Mouse (Mus musculus): Measurements from ENCODE around the gene Gm5134. TPM values are rescaled to one million over a fixed set of nuclear protein-coding genes. Genes with fewer than 3 reads are reported as not detected.

Gm5134 gene
- polyA plus RNA-seq, 1 experiment: 0.10 TPM

DNA sequence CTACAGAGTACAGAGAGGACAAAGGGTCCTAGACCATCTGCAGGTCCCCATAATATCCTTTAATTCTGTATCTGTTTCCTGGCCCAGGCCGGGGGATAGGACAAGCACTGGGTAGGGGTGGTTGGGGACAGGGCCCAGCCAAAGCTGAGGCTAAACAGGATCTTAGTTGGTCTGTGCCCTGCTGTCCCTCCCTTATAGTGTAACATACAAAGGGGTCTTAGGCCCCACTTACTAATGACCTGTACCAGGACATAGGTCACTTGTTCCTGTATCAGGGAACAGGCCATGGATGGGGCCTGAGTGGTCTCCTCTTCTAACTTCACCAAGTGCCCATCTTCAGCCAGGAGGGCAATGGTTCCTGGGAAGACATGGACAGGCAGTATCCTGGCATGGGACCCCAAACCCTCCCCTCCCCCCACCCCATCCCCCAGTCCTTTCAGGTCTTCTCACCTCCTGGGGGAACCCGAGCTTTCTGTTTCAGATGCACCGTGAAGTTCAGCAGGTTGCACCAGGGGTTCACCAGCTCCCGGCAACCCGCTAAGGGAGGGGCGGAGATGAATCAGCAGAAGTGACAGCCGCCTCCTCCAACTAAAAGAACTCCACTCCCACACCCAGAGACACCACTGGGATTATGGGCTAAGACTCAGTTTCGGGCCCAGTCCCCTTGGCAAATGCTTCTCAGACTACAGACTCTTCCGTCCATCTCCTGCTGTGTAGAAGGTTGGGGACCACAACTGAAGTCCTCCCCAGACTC, 14.7 kb upstream of the Gm5134 start:
- DNase-seq (ENCODE audit: low spot score): no peak

DNA sequence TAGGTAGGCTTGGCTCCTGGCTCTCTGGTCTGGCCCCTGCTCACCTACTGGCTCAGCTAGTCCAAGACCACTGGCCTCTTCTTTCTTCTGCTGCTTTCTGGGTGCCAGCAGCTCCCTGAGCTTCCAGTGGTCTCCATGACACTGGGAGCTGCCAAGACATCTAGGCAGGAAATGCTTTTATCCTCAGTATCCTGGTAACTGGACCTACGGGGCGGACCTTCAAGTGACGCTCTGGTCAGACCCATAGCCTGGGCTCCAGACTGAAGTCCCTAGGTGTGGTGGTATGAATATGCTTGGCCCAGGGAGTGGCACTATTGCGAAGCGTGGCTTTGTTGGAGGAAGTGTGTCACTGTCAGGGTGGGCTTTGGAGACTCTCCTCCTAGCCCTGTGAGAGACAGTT, 13.8 kb upstream of the Gm5134 start, which contains the start of gene Gm867:
Gene Gm867, minus strand, starts transcription at position 153 of the 400 bp plus-strand sequence.
- DNase-seq (ENCODE audit: low spot score): no peak

DNA sequence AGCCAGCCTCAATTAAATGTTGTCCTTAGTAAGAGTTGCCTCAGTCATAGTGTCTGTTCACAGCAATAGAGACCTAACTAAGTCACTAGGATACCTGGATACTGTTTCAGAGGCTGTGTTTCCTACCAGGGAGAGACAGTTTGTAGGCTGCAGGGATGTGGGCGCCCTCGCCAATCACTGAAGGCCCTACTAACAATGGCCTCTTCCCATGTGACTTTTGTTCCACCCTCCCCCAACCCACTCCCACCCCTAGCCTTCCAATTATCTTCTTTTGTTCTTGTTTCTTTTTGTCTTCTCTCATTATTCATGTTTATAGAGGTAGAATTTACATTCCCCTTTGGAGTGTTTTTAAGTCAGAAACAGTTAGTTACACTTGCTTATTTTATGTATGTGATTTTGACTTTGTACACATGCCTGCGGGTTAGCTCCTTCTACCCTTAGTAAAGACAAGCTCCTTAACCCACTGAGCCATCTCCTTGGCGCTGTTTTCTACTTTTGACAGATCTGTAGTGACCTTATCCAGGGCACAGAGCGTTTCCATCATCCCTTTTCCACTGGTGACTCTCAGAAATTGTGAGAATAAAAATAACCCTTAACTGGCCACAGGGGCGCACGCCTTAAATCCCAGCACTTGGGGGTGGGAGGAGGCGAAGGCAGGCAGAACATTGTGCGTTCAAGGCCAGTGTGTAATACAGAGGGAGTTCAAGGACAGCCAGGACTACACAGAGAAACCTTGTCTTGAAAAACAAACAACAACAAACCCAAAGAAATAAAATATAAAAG, 13.1 kb upstream of the Gm5134 start:
- DNase-seq (ENCODE audit: low spot score): no peak

DNA sequence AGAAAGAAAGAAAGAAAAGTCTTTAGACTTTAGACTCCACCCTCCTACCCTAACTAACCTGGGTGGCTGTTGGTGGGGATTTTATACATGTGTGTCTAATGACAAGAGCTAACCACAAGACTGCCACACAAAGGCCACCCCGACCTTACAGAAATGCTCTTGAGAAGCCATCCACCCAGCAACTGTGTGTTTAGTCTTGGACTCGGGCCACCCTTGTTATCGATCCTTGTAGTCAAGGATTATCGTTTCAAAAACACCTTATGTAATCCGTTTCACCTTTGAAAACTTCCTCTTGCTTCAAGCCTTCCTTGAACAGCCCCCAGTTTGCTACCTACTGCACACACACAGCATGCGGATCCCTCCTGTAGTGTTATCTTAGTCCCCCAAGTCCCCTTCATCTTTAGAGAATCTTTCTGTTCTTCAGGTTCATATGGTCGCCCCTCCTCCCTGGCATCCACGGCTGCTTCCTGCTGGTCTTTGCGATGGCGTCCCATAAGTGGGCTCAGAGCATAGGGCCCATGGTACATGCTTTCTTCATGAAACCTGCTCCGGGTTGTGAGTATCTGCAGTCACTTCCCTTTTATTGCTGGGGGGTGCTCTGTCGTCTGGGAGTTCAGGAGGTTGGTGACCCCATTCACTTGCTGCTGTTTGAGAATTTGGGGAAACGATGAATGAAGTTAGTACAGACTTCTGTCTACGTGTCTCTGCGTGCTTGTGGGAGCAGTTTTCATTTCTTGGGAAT, 11.4 kb upstream of the Gm5134 start, which contains the start of gene Vpreb3:
Gene Vpreb3, plus strand, starts transcription at position 322 of the 742 bp plus-strand sequence.
- DNase-seq (ENCODE audit: low spot score): no peak

DNA sequence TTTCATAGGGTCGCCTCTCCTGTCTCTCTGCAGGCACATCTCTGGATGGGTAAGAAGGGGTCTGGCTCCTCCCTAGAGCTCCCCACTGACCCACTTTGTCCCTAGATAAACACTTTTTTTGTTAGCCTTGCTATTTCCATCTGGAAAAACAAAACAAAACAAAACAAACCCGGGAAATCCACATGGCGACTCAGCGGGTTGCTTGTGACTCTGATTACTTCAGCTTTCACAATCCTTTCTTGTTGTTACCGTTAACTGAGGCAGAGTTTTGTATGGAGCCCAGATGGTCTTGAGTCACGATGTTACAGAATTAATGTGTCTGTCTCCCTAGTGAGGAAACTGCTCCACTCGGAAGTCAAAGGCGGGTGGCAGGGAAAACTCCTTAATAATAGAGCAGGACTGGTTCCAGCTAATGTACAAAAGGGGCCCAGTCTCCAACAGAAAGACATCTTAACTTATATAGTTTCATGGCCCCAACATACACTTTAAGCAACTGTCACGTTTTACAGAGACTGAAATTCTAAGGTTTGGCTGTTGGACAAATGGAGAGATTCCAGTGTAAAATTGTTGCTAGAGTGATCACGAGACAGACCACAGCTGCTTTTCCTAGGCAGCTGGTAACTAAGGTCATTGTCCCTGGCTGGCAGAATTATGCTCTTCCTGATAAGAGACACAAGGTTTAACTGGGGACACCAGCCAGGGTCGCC, 10.1 kb upstream of the Gm5134 start:
- no peak for DNase-seq (ENCODE audit: low spot score)

DNA sequence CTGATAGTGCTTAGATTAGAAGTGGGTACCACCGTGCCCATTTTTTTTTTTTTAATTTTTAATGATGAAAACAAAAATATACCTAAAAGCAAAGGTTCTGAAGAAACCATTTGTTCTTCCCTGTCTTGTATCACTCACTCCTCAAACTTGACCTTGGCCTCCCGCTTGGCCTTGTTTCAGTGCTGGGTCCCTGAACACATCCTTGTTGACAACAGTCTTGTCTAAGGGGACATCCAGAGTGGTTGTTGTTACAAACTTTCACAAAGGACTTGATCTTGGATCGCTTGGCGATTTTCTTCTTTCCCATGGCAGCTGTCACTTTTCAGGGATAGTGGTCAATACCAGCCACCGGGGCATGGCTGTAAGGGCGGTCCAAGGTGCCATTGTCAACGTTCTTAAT, 9.1 kb upstream of the Gm5134 start:
- DNase-seq (ENCODE audit: low spot score): no peak

DNA sequence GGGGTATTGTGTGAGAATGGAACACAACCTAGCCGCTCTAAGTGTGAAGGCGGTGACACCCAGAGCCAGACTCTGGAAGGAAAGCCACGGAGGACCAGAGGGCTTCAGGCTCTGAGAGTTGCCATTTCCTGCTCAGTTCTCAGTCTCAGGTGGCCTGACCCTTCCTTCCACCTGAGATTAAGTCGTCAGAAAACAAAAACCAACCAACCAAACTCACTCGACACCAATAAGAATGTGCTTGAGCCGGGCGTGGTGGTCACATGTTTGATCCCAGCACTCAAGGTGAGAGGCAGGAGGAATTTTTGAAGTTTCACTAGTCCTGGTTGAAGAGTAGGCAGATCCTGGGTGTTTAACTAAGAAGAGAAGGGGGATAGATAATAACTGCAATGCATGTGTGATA, 8.4 kb upstream of the Gm5134 start:
- DNase-seq (ENCODE audit: low spot score): no peak

DNA sequence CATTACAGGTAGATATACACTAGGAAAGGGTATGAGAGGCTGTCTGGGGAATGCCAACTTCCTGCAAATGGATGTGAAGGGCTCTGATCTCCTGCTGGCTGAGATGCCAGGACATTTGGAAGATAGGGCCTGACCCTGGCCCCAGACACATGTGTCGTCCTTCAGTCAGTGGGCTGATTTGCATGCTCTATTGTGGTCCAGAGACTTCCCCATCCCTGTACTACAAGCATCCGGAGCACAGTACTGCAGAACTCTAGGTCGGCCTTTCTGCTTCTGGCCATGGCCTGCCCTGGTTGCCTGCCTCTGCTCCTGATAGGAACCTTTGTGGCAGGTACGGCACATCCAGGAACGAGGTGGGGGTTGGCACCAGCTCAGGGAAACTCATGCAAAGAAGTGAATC, 6.2 kb upstream of the Gm5134 start:
- no peak for DNase-seq (ENCODE audit: low spot score)

DNA sequence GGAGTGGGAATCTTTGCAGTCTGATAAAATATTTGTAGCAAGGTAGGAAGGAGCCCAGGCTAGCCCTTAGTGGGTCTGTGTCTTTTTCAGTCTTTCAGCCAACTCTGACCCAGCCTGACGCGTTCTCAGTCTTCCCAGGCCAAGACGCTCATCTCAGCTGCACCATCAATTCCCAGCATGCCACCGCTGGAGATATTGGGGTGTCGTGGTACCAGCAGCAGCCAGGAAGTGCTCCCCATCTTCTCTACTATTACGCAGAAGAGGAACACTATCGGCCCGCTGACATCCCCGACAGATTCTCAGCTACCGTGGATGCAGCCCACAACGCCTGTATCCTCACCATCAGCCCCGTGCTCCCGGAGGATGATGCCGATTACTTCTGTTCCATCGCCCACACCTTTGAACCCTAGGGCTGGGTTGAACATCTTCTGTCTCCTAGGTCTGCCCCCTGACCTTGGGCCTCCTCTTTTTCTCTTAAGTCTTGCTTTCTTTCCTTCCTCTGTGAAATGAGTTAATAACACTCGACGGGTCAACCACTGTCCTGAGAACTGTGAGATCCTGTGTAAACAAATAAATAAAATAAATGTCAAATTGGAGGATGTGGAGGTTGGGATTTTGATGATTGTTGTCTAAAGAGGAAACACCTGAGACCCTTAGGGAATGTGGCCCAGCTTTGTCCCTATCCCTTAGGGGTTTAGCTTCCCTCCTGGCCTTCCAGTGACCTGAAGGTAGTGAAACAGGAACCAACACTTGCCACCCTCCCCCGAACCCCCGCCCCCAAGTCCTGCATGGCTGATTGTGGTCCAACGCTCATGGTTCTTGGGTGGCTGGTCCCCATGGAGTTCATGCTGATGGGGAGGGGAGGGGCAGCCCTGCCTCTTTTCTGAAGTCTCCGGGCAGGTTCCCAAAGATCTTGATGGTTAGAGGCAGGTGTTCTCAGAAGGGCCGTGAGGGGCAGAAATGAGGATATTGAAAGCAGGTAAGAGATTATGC, 5.0 kb upstream of the Gm5134 start:
- no peak for DNase-seq (ENCODE audit: low spot score)

DNA sequence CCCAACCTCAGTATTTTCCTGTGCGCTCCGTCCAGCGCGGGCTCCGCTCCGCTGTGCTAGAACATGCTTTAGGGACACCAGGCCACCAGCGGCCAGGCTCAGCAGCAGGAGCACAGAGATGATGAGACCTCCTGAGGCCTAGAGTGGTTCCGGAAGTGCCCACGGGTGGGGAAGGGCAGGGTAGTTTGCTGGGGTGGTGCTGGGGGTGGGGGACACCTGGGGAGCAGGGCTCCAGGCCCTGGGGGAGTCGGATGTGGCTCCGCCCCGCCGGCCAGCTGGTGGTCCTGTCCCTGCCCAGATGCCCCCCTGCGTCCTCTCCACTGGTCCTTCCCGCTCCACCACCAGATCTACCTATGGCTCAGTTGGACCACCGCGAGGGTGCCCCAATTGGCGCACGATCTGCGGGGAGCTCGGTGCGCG, 3.5 kb upstream of the Gm5134 start:
- no peak for DNase-seq (ENCODE audit: low spot score)

DNA sequence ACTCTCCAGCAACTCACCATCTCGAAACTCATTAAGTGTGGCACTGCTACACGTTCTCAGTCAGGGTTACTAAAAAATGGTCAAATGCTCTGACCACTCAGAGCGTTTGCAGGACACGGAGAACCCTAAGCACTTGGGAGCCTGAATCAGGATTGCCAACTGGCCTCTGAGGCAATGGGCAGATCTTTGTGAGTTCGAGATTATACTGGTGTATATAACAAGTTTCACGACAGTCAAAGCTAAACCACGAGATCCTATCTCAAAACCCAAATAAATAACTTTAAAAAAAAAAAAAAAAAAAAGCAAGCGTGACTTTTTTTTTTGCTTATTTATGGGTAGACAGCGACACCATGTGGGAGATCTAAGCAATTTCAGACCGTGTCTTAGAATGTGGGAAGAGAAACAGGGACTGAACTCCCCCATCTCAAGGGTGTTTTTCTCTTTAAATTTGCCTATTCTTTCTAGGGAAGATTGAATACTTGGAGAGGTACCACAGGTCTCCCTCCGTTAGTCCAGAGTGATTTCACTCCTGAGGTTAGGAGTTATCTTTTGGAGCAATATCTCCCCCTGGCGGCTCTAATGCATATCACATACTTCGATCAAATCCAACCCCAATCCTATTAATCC, 2.8 kb upstream of the Gm5134 start:
- DNase-seq (ENCODE audit: low spot score): no peak

DNA sequence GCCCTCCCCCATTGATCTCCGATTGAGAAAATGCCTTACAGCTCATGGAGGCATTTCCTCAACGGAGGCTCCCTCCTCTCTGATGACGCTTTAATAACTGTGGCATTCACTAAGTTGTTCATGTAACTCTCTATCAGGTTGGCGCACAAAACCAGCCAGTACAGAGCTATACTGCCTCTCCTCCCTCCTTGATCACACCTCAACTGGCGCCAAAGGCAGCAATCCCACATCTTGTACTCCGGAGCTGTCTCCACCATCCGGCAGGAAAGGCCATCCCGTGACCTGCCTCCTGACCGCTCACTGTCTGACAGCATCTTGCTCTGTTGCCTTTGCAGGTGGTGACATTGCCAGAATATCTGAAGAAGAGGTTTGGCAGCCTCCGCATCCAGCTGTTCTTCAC, 19.5 kb downstream of the Gm5134 start:
- DNase-seq (ENCODE audit: low spot score): no peak

DNA sequence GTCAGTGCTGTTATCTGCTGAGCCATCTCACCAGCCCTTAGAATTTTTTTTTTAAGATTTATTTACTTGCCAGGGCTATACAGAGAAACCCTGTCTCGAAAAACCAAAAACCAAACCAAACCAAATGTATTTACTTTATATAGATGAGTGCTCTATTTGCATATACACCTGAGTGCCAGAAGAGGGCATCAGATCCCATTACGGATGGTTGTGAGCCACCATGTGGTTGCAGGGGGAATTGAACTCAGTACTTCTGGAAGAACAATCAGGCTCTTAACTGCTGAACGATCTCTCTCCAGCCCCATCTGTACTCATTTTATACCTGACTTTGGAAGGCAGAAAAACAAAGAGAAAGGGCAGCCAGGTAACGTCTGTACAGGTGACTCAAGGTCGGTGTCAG, 20.9 kb downstream of the Gm5134 start:
- no peak for DNase-seq (ENCODE audit: low spot score)

DNA sequence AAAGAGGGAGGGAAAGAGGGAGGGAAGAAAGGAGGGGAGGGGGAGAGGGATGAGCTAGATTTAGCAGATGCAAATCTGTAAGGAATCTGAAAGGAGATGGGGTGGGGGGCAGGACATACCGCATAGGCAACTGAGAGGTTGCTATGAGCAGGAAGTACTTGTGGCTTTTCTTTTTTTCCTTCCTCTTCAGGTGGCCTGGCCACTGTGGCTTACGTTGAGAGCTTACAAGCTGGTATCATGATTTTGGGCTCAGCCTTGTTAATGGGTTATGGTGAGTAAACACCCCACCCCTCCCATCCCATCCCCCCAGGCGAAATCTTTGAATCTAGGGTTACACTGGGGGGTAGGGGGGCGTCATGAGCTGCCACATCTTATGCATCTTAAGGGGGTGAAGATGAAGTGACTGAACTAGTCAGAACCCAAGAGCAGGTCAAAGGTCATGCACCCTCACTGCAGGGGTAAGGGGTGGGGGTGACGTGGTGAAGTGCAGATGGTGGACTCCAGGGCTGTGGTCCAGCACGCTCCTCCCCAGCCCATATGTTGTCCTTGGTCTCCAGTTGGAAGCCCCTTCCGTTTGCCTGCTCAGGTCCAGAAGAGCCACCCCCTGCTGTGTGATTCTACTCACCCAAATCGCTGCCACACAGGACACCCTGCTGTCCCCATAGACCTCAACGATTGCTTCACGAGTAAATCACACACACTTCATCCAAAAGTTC, 24.0 kb downstream of the Gm5134 start:
- DNase-seq (ENCODE audit: low spot score): no peak

DNA sequence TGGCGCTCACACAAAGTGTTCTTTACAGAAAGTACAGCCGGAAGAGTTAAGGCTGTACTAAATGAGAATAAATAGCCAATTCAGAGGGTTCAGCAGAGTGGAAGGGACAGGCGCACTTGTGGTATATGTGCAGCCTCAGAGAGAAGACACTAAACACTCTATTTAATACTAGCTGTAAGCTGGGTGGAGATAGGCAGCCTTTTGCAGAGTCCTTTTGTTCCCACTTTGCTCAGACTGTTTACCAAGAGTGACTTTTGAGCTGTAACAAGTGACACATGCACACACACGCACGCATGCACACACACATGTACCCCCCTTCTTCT, 24.5 kb downstream of the Gm5134 start:
- no peak for DNase-seq (ENCODE audit: low spot score)

DNA sequence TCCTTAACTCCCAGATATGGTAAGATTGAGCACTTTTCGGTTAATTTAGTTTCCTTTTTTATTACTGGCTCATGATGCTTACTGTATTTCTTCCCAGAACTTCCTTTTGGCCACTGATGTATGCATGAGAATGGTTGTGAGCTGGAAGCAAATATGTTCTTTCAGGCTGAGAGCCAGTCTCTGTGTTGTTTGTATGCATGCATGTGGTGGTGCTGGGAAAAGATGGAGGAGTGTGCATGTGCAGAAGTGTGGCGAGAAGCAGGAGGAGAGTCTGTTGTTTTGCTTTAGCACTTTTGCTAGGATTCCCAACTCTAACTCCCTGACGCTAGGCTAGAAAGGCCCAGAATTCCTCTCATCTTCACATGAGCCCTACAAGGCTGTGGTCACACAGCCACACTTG, 25.1 kb downstream of the Gm5134 start:
- no peak for DNase-seq (ENCODE audit: low spot score)

DNA sequence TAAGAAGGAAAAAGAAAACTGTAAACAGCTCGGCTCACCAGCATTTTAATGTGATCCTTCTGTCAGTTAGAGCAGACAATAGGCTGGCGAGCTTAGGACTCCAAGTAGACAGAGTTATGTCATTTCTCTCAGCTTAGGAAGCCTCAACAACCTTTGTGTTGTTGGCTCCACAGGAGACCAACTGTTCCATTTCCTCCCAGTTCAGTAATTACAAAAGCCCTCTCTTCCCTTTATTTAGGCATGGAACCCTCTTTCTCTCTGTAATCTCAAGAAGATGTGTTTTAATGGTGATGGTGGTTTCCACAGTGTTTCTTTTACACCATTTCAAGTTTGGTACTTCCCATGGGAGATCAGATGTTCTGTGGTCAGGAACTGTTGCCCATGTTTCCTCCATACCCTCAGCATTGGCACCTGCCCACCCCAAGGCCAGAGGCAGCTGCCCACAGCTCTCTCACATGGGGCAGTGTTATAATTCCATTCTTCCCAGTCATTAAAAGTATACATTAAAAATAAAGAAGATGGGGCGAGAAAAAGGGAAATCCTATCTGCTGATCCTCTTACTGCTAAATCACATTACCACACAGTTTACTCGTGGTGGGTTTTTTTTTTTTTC, 36.2 kb downstream of the Gm5134 start:
- DNase-seq (ENCODE audit: low spot score): no peak

DNA sequence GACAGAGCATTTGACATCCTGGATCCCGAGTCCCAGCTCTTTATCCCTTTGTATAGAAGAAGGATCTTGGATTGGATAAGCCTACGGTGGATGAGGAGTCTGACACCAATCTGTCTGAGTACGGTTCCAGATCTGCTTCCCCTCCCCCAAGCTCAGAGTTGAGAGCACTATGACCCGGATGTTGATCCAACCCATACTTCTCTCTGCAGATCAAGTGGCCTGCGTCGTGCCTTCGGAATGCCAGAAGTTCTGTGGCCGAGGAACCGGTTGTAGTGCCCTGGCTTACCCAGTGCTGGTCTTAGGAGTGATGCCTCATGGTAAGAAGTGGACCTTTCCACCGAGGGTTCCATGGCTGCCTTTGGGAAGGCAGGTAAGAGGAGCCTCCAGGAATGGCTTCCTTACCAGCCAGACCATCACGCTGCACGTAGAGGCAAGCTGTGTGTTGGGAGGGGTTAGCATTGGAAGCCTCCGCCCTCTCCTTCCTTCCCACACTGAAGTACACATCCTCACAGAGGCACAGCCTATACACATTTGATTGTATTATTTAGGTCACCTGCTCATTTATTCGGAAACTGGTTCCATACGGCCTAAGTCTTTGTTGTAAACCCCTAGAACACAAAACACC, 39.4 kb downstream of the Gm5134 start:
- DNase-seq (ENCODE audit: low spot score): no peak
